Mouse (Mus musculus) liver, postnatal 0 days (tissue): ENCODE results near the gene Gpr22.

Experiments
- CTCF ChIP-seq: sonication (generic); IDR thresholded peaks from 2 replicates; pipeline ENCODE4 v1.5.1; 2016; ENCODE audit warnings: antibody characterized with exemption, low read depth
- EP300 ChIP-seq: IDR thresholded peaks from 2 replicates; pipeline ENCODE4 v1.6.1; 2016; ENCODE audit warnings: antibody characterized with exemption, low read depth, mild to moderate bottlenecking

- TF ChIP-seq CTCF (no peak), EP300 (no peak)
Observed at GRCm38 (mm10) chr12:31749846-31750245, 36.1 kb upstream of the Gpr22 start.
